Mouse (Mus musculus) limb, embryonic 13.5 days (tissue): Measurements from ENCODE around the gene 4931406C07Rik. TPM values are rescaled to one million over a fixed set of nuclear protein-coding genes. Genes with fewer than 3 reads are reported as not detected.
A peak's percentile ranks its signal among the peaks of the same experiment; 100 is the strongest.

Experiments
- ATAC-seq: fragments of 200-750 bp; cut with Nextera tagmentation; 2 replicates; pipeline ENCODE4 v1.8.0; 2017; ENCODE audit warnings: low read depth, moderate number of reproducible peaks, moderate TSS enrichment; ENCODE audit not compliant: low FRiP score
- H3K27ac ChIP-seq: fragments of 300-500 bp; sonication (generic); 2 replicates; pipeline ENCODE4 v1.5.1; 2015; ENCODE audit warnings: inconsistent platforms, mild to moderate bottlenecking, moderate library complexity
- H3K27me3 ChIP-seq: fragments of 300-500 bp; sonication (generic); 2 replicates; pipeline ENCODE4 v1.6.1; 2015; ENCODE audit warnings: mild to moderate bottlenecking, inconsistent platforms
- H3K36me3 ChIP-seq: fragments of 300-500 bp; sonication (generic); 2 replicates; pipeline ENCODE4 v1.6.1; 2015; ENCODE audit warnings: inconsistent platforms, mild to moderate bottlenecking, moderate library complexity
- H3K4me1 ChIP-seq: fragments of 300-500 bp; sonication (generic); 2 replicates; pipeline ENCODE4 v1.6.1; 2015; ENCODE audit warnings: inconsistent platforms
- H3K4me2 ChIP-seq: fragments of 300-500 bp; sonication (generic); replicated peaks from 2 replicates; pipeline ENCODE4 v1.6.1; 2015; ENCODE audit warnings: inconsistent platforms, mild to moderate bottlenecking, moderate library complexity
- H3K4me3 ChIP-seq: fragments of 300-500 bp; sonication (generic); 2 replicates; pipeline ENCODE4 v1.5.1; 2015; ENCODE audit warnings: moderate library complexity, mild to moderate bottlenecking, inconsistent platforms
- H3K9ac ChIP-seq: fragments of 300-500 bp; sonication (generic); 2 replicates; pipeline ENCODE4 v1.6.1; 2015; ENCODE audit warnings: mild to moderate bottlenecking, inconsistent platforms
- H3K9me3 ChIP-seq: fragments of 300-500 bp; sonication (generic); 2 replicates; pipeline ENCODE4 v1.6.1; 2016; ENCODE audit warnings: inconsistent platforms
- WGBS: fragments of 180-500 bp; shearing (Covaris S2); methylation state at CpG from one replicate; pipeline ENCODE4 v1.1.7; 2015; 5-methylcytosine and 5-hydroxymethylcytosine counted together
- polyA plus RNA-seq: library from polyadenylated mRNA; unstranded; fragments of >200 nt; fragmentation: Nextera tagmentation; extraction: Ambion mirVana; gene quantifications from 2 replicates; pipeline ENCODE4 v1.2.1, GENCODE M21; 2015

Gene 4931406C07Rik
- polyA plus RNA-seq, 1 experiment from 2014 or later, result 11.8 TPM

DNA sequence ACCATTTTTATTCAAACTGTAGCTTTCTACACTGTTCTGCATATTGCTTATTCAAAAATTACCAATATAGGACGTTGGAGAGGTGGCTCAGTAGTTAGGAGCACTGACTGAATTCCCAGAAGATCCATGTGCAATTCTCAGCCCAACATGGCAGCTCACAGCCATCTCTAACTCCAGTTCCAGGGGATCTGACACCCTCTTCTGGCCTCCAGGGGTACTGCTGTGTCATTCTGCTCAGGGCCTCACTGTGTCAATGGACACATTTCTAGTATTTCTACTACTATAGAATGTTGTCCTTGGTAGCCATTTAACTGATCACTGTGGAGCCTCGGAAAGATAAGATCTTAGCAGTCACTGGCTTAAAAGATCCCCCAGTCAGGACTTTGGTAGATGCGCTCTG lies 20.8 kb downstream of the 4931406C07Rik start:
- Histone ChIP-seq H3K27ac (no peak overlapping the region), H3K27me3 (no peaks in the 10 kb centered on the region), H3K36me3 (peaks cover 21% of the 10 kb centered on the region), H3K4me2 (no peak overlapping the region), H3K9ac (no peak overlapping the region), H3K9me3 (no peaks in the 10 kb centered on the region), H3K4me3 (no peak overlapping the region), H3K4me1 (peaks cover 8% of the 10 kb centered on the region)
- ATAC-seq, result no peak
- WGBS, result 68% methylated on average over 3 of the region's 3 CpGs

DNA sequence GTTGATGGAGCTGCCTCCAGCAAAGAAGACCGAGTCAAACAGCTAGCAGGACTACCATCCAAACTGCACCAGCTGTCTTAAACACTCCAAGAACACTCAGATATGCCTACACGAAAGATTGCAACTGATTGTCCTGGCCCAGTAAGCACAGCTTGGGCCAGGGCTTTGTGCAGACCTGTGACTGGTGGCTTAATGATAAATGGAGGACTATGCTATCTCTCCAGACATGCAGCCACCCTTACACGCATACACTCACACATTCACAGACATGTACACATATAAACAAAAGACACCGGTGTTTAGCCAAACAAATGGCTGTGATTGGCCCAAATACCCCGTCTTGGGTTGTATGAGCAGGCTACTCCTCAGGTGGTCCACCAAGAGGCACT lies 25.8 kb downstream of the 4931406C07Rik start:
- ATAC-seq, result no peak
- Histone ChIP-seq H3K27ac (no peak overlapping the region), H3K4me1 (peaks cover 24% of the 10 kb centered on the region), H3K9me3 (no peaks in the 10 kb centered on the region), H3K36me3 (peaks cover 18% of the 10 kb centered on the region), H3K4me2 (peak overlapping the region; percentile 82), H3K9ac (peak overlapping the region; percentile 97), H3K27me3 (no peaks in the 10 kb centered on the region), H3K4me3 (peak overlapping the region; percentile 98)
- WGBS, result 55% methylated on average over 5 of the region's 5 CpGs

DNA sequence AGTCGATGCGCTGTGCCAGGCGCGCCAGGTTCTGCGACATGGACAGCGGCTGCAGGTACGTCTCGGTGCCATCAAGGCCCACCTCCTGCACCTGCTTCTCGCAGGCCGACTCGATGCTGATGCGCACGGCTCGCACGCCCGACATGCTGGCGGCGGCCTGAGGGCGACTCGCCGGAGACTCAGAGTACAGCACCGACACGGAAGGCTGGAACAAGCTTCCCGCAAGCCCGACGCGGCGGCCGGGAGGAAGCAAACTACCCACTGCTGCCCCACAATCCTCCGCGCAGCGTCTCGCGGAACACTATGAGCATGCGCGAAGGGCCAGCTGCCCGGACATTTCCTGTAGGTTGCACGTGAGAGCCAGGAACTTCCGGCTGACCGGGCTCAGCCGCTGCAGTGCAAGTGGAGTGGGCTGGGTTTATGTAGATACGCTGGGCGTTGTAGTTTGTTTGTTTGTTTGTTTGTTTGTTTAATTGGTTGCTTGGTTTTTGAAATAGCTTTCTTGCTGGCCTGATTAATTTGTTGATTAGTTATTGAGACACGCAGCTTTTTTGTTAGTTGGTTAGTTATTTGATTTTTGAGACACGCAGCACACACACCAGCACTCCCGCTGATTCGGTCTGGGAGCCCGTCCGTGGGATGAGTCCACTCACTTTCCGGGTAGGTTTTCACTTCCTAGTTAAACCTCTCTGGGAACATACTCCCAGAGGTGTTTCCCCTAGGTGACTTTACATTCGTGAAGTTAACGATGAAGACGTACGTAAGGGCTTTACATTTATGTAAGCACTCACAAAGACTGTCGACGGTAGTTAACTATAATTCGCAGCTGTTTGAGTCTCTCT lies 26.4 kb downstream of the 4931406C07Rik start, which contains the start of gene Med17:
Gene Med17, minus strand, starts transcription at position 283 of the 842 bp plus-strand sequence.
- ATAC-seq, result peak; percentile 98
- Histone ChIP-seq H3K4me3 (peak within 1 kb of the TSS; percentile 98), H3K27me3 (no peaks in the 10 kb centered on the region), H3K9me3 (no peaks in the 10 kb centered on the region), H3K27ac (peak within 1 kb of the TSS; percentile 87), H3K4me2 (peak within 1 kb of the TSS; percentile 82), H3K4me1 (peaks cover 24% of the 10 kb centered on the region), H3K36me3 (peaks cover 24% of the 10 kb centered on the region), H3K9ac (peak within 1 kb of the TSS; percentile 97)
- WGBS, result under 1% methylated on average over 57 of the region's 57 CpGs

DNA sequence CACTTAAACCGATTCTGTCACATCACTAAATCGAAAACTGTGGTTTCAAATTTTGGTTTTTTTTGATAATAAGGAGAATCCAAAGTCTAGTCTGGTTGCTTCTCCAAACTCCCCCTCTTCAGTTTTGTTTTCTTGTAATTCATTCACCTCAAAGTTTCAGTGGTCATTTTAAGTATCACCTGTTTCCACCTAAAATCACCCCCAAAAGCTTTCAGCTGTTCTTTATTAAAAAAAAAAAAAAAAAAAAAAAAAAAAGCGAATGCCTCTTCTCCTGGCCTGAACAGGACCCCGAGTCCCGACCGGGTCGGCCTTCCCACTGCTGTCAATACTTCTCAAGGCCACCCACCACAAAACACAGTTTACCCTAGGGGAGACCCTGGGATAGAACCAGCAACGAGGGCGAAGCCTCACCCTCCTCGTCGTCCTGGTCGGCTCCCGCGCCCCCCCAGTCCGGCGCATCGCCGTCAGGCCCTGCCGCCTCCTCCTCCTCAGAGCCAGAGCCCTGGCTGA lies 27.1 kb downstream of the 4931406C07Rik start:
- peak overlapping the region; percentile 97 for H3K9ac ChIP-seq
- peaks cover 31% of the 10 kb centered on the region for H3K36me3 ChIP-seq
- no peaks in the 10 kb centered on the region for H3K27me3 ChIP-seq
- peak overlapping the region; percentile 82 for H3K4me2 ChIP-seq
- ATAC-seq, result no peak; the same call in 1 of the 2 replicates
- no peaks in the 10 kb centered on the region for H3K9me3 ChIP-seq
- H3K4me1 ChIP-seq, result peaks cover 24% of the 10 kb centered on the region
- H3K4me3 ChIP-seq, result peak overlapping the region; percentile 98
- WGBS, result 9% methylated on average over 19 of the region's 19 CpGs
- H3K27ac ChIP-seq, result peak overlapping the region; percentile 87

DNA sequence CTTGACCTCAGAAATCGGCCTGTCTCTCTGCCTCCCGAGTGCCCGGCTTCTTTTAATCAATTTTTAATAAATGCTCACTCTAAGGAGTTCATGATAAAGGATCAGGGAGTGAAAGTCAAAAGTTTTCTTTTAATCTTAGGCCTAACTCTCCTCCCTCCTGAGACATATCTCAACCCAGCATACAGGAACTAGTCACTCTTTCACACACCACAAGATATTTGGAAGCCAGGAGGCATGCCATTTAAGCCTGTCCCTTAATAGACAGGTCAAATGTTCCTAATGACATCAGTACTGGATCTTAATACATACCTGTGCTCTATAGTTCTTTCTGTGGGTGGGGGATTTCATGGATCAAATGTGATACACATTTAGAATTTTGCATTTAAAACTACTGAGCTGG lies 27.9 kb downstream of the 4931406C07Rik start:
- Histone ChIP-seq H3K4me2 (peak overlapping the region; percentile 82), H3K27me3 (no peaks in the 10 kb centered on the region), H3K4me3 (no peak overlapping the region), H3K4me1 (peaks cover 24% of the 10 kb centered on the region), H3K9ac (no peak overlapping the region), H3K36me3 (peaks cover 39% of the 10 kb centered on the region), H3K9me3 (no peaks in the 10 kb centered on the region), H3K27ac (no peak overlapping the region)
- 95% methylated on average over 3 of the region's 3 CpGs for WGBS
- ATAC-seq, result no peak

DNA sequence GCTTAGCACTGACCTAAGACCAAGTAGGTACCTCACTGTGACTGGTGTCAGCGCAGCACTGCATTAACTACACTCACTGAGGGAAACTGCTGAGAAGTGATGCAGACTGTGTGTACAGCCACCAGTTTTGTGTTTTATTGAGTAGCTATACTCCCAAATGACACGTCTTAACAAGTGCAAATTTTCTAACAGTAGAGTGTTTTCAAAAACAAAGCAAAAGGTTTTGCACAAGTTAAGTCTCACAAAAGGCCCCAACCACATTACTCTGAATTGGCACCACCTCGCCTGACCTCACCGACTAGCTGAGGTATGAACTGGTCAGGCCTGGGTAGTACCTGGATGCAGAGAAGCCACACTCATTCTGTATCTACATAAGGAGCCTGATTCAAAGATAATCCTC lies 29.4 kb downstream of the 4931406C07Rik start:
- 92% methylated on average over 4 of the region's 4 CpGs for WGBS
- Histone ChIP-seq H3K4me3 (no peak overlapping the region), H3K9ac (no peak overlapping the region), H3K27me3 (no peaks in the 10 kb centered on the region), H3K4me2 (no peak overlapping the region), H3K9me3 (no peaks in the 10 kb centered on the region), H3K36me3 (peaks cover 54% of the 10 kb centered on the region), H3K4me1 (peaks cover 24% of the 10 kb centered on the region), H3K27ac (no peak overlapping the region)
- no peak for ATAC-seq

DNA sequence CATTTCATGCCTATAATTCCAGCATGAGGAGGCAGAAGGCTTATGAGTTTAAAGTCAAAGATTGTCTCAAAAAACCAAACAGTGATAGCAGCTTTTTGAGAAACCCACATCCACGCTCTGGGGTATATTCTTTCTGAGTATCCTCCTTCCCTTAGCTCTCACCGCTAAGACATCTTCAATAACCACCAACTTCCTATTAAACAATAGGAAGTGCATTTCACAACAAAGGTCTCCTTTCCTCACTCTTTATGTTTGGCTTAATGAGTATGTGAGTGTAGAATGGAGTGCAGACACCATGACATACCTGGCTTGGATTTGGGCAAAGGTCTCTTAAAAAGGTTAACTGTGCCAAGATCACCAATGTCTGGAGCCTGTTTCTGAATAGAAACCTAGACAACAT lies 32.3 kb downstream of the 4931406C07Rik start:
- Histone ChIP-seq H3K4me2 (no peak overlapping the region), H3K9me3 (no peaks in the 10 kb centered on the region), H3K4me1 (peaks cover 13% of the 10 kb centered on the region), H3K27me3 (no peaks in the 10 kb centered on the region), H3K36me3 (peaks cover 82% of the 10 kb centered on the region), H3K9ac (no peak overlapping the region), H3K4me3 (no peak overlapping the region), H3K27ac (no peak overlapping the region)
- ATAC-seq, result no peak
- 98% methylated on average over 2 of the region's 2 CpGs for WGBS

DNA sequence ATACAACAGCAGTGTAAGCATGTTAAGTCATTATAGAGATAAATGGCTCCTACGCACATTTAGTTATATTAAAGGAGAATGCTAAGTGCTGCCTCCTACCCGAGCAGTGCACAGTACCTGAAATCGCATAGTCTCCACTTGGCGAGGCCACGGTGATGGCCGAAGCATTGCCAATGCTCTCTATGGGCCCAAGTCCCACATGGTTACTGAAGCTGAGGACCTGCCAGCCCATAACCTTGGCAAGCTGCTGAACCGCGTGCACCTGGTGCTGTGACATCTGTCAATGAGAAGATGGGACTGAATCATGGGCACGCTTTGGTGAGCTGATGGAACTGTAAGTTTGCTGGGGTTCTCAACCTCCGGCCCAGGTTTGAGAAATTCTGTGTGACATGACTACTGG lies 42.8 kb downstream of the 4931406C07Rik start:
- no peak overlapping the region for H3K9ac ChIP-seq
- H3K36me3 ChIP-seq, result peaks cover 82% of the 10 kb centered on the region
- ATAC-seq, result no peak
- H3K27ac ChIP-seq, result no peak overlapping the region
- WGBS, result 98% methylated on average over 10 of the region's 10 CpGs
- H3K4me2 ChIP-seq, result no peak overlapping the region
- no peaks in the 10 kb centered on the region for H3K9me3 ChIP-seq
- H3K4me3 ChIP-seq, result no peak overlapping the region
- no peaks in the 10 kb centered on the region for H3K27me3 ChIP-seq
- no peaks in the 10 kb centered on the region for H3K4me1 ChIP-seq

DNA sequence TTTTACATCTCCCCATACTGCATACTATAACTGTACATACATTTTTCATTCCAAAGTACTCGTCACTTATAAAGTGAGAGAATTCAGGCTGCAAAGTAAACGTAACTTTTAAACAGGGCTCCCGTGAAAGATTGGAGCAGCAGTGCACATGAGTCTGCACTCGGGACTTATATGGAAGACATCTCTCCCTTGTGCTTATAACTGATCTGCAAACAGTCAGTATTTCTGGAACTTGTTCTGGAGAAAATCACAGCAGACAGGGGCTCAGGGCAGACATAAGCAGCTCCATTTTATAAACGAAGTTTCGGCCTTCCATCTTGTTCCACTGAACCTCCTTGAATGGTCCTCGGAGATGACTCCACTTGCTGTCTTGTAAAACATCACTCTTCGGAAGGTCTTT lies 44.3 kb downstream of the 4931406C07Rik start:
- H3K36me3 ChIP-seq, result peaks cover 68% of the 10 kb centered on the region
- no peaks in the 10 kb centered on the region for H3K27me3 ChIP-seq
- ATAC-seq, result no peak
- H3K4me3 ChIP-seq, result no peak overlapping the region
- no peak overlapping the region for H3K9ac ChIP-seq
- H3K27ac ChIP-seq, result no peak overlapping the region
- WGBS, result 93% methylated on average over 8 of the region's 8 CpGs
- no peak overlapping the region for H3K4me2 ChIP-seq
- no peaks in the 10 kb centered on the region for H3K9me3 ChIP-seq
- no peaks in the 10 kb centered on the region for H3K4me1 ChIP-seq

DNA sequence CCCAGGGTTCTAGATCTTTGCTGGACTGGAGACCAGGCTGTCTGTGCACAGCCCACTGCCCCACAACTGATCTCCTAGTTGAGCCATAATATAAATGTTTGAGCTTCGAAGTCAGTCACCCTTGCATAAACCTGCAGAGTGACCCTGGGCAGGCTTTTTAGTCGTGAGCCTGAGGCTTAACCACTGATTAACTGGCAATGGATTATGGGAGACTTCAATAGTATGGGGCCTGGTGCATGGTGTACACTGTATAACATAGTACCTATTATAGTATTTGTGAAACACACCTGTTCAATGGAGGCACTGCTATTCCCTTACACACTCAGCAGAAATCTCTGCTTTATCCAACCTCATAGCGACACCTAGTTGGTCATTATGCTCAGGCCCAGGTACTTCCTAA lies 50.0 kb downstream of the 4931406C07Rik start:
- Histone ChIP-seq H3K27ac (no peak overlapping the region), H3K9me3 (no peaks in the 10 kb centered on the region), H3K4me1 (no peaks in the 10 kb centered on the region), H3K4me3 (no peak overlapping the region), H3K36me3 (peaks cover 12% of the 10 kb centered on the region), H3K4me2 (no peak overlapping the region), H3K9ac (no peak overlapping the region), H3K27me3 (no peaks in the 10 kb centered on the region)
- WGBS, result 76% methylated on average over 3 of the region's 3 CpGs
- no peak for ATAC-seq

DNA sequence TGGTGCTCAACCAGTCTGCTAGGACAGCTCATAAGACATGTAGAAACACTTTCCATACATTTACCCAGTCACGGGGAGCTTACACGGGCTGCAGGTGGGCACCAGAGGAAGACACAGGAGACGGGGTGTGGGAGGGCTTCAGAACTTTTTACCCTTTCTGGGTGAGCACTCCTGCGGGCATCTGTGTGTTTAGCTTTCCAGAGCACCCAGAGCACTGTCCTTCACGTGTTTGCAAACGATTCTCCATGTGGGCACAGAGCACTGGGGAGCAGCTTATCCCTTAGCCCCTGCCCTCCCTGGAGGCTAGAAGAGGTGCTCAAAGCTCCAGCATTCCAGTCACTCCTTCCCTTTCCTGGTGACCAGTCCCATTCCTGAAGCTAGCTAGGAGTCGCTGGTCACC lies 51.7 kb downstream of the 4931406C07Rik start:
- no peak overlapping the region for H3K27ac ChIP-seq
- no peaks in the 10 kb centered on the region for H3K9me3 ChIP-seq
- no peak for ATAC-seq
- no peak overlapping the region for H3K9ac ChIP-seq
- H3K27me3 ChIP-seq, result no peaks in the 10 kb centered on the region
- no peaks in the 10 kb centered on the region for H3K4me1 ChIP-seq
- H3K36me3 ChIP-seq, result no peaks in the 10 kb centered on the region
- no peak overlapping the region for H3K4me3 ChIP-seq
- H3K4me2 ChIP-seq, result no peak overlapping the region
- 78% methylated on average over 7 of the region's 7 CpGs for WGBS

DNA sequence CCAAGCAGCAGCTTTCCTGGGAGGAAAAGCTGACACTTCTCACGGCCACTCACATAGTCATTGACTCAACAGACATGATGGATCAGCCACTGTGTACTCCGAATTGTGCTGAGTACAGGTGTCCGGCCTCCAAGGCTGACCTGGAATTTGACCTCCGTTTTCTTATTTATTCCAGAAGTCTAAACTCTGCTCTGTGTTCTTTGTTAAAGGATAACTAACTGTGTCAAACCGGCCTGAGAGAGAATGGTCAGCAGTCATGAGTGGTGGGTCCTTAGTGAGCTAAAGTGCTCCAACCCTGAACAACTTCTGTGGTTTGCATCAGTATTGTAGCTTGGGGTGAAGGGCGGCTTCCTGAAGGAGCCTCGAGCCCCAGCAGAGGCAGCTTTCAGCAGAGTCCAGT lies 54.1 kb downstream of the 4931406C07Rik start:
- Histone ChIP-seq H3K9me3 (no peaks in the 10 kb centered on the region; the same call in 1 of the 2 replicates), H3K36me3 (no peaks in the 10 kb centered on the region), H3K27ac (no peak overlapping the region), H3K4me2 (no peak overlapping the region), H3K9ac (no peak overlapping the region), H3K4me1 (no peaks in the 10 kb centered on the region), H3K27me3 (no peaks in the 10 kb centered on the region), H3K4me3 (no peak overlapping the region)
- 83% methylated on average over 7 of the region's 7 CpGs for WGBS
- ATAC-seq, result no peak
